Mouse (Mus musculus) liver, embryonic 16.5 days (tissue): ENCODE data around the gene Rab17. TPM values are rescaled to one million over a fixed set of nuclear protein-coding genes. Genes with fewer than 3 reads are reported as not detected.

Experiments used
- ATAC-seq: fragments of 200-750 bp; cut with Nextera tagmentation; 2 replicates; pipeline ENCODE4 v1.8.0; 2017; ENCODE audit warnings: low read depth, mild to moderate bottlenecking, moderate number of reproducible peaks, moderate library complexity
- H3K27ac ChIP-seq: fragments of 300-500 bp; sonication (generic); 2 replicates; pipeline ENCODE4 v1.5.1; 2014; ENCODE audit warnings: mild to moderate bottlenecking, low read length
- H3K27me3 ChIP-seq: fragments of 300-500 bp; sonication (generic); 2 replicates; pipeline ENCODE4 v1.6.1; 2014; ENCODE audit warnings: low read depth, low read length, mixed read lengths; ENCODE audit not compliant: control insufficient read depth, insufficient read depth
- H3K36me3 ChIP-seq: fragments of 300-500 bp; sonication (generic); 2 replicates; pipeline ENCODE4 v1.6.1; 2014; ENCODE audit warnings: mild to moderate bottlenecking; ENCODE audit not compliant: control insufficient read depth, insufficient read depth
- H3K4me1 ChIP-seq: fragments of 300-500 bp; sonication (generic); 2 replicates; pipeline ENCODE4 v1.6.1; 2014; ENCODE audit warnings: low read depth, low read length, mixed read lengths; ENCODE audit not compliant: control insufficient read depth
- H3K4me2 ChIP-seq: fragments of 300-500 bp; sonication (generic); 2 replicates; pipeline ENCODE4 v1.6.1; 2014; ENCODE audit warnings: low read depth, low read length, mixed read lengths
- H3K4me3 ChIP-seq: fragments of 300-500 bp; sonication (generic); 2 replicates; pipeline ENCODE4 v1.5.1; 2014; ENCODE audit warnings: low read depth, mild to moderate bottlenecking, low read length
- H3K9ac ChIP-seq: fragments of 300-500 bp; sonication (generic); 2 replicates; pipeline ENCODE4 v1.6.1; 2014; ENCODE audit warnings: low read depth, low read length
- H3K9me3 ChIP-seq: fragments of 300-500 bp; sonication (generic); replicated peaks from 2 replicates; pipeline ENCODE4 v1.6.1; 2016; ENCODE audit warnings: low read length; ENCODE audit not compliant: control insufficient read depth
- WGBS: fragments of 180-500 bp; shearing (Covaris S2); extraction: QIAGEN DNeasy Blood & Tissue Kit; methylation state at CpG from one replicate; pipeline ENCODE4 v1.1.7; 2014; ENCODE audit not compliant: insufficient replicate concordance; 5-methylcytosine and 5-hydroxymethylcytosine counted together
- polyA plus RNA-seq: library from polyadenylated mRNA; unstranded; fragments of >200 nt; fragmentation: Nextera tagmentation; extraction: Ambion mirVana; gene quantifications from 2 replicates; pipeline ENCODE4 v1.2.1, GENCODE M21; 2015

Rab17 gene
- polyA plus RNA-seq, 1 experiment from 2014 or later, result 7.4 TPM

- no peak overlapping the region for H3K4me3 ChIP-seq
- no peaks in the 10 kb centered on the region for H3K4me1 ChIP-seq
- 0 out of 2 replicates have a peak, but pooled peaks have one; percentile 35 for ATAC-seq
- WGBS, result 9% methylated on average over 12 of the region's 12 CpGs
- no peaks in the 10 kb centered on the region for H3K36me3 ChIP-seq
- H3K27ac ChIP-seq, result no peak overlapping the region
- H3K27me3 ChIP-seq, result no peaks in the 10 kb centered on the region
- no peaks in the 10 kb centered on the region for H3K9me3 ChIP-seq
- H3K4me2 ChIP-seq, result no peak overlapping the region
- H3K9ac ChIP-seq, result no peak overlapping the region
Observed at GRCm38 (mm10) chr1:90974906-90975649, 5.6 kb upstream of the Rab17 start.

GRCm38 (mm10) chr1:90973574-90973911 is 4.1 kb upstream of the Rab17 start:
- no peak for ATAC-seq
- Histone ChIP-seq H3K36me3 (no peaks in the 10 kb centered on the region), H3K4me3 (no peak overlapping the region), H3K4me2 (no peak overlapping the region), H3K27me3 (no peaks in the 10 kb centered on the region), H3K27ac (no peak overlapping the region), H3K9me3 (no peaks in the 10 kb centered on the region), H3K4me1 (no peaks in the 10 kb centered on the region; the same call in 1 of the 2 replicates), H3K9ac (no peak overlapping the region)
- 59% methylated on average over 2 of the region's 2 CpGs for WGBS

GRCm38 (mm10) chr1:90972911-90973573 is 3.6 kb upstream of the Rab17 start:
- H3K27ac ChIP-seq, result no peak overlapping the region
- no peak overlapping the region for H3K4me2 ChIP-seq
- H3K36me3 ChIP-seq, result no peaks in the 10 kb centered on the region
- ATAC-seq, result no peak
- no peak overlapping the region for H3K4me3 ChIP-seq
- no peaks in the 10 kb centered on the region for H3K9me3 ChIP-seq
- WGBS, result 23% methylated on average over 9 of the region's 9 CpGs
- H3K27me3 ChIP-seq, result no peaks in the 10 kb centered on the region
- H3K9ac ChIP-seq, result no peak overlapping the region
- H3K4me1 ChIP-seq, result no peaks in the 10 kb centered on the region; the same call in 1 of the 2 replicates

DNA sequence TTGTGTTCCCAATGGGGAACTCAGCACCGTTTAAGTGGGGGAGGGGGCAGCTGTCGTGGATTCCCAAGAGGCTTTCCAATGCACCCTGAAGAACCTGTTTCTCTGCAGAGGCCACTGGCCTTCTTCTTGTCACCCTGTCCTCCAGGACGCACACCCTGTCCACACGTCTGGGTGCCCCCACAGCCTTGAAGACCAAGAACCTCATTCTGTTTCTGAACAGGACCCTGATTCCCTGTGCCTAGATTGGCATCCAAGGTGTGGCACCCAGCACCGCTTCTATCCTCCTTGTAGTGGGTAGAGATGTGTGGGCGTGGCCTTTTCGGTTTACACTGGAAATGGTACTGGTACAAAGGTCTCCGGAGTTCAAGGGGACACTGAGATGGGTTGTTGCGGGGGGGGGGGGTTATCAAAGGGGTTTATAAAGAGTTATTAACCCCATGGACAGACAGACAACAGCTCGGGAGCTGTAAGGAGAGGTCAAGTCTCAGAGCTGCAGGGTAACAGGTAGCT is 475 bp upstream of the Rab17 start:
- H3K9ac ChIP-seq, result no peak overlapping the region
- H3K4me1 ChIP-seq, result no peaks in the 10 kb centered on the region; the same call in 1 of the 2 replicates
- ATAC-seq, result no peak
- H3K27ac ChIP-seq, result no peak overlapping the region
- H3K9me3 ChIP-seq, result no peaks in the 10 kb centered on the region
- whole genome bisulfite sequencing, result 52% methylated on average over 10 of the region's 10 CpGs
- no peaks in the 10 kb centered on the region for H3K36me3 ChIP-seq
- H3K27me3 ChIP-seq, result no peaks in the 10 kb centered on the region
- peak overlapping the region; percentile 41; the same call in 1 of the 2 replicates for H3K4me2 ChIP-seq
- no peak overlapping the region for H3K4me3 ChIP-seq

GRCm38 (mm10) chr1:90968649-90969048 is 812 bp downstream of the Rab17 start:
- Histone ChIP-seq H3K4me3 (peak overlapping the region; percentile 48), H3K9ac (no peak overlapping the region), H3K27me3 (no peaks in the 10 kb centered on the region), H3K27ac (no peak overlapping the region), H3K4me2 (peak overlapping the region; percentile 41), H3K4me1 (no peaks in the 10 kb centered on the region; the same call in 1 of the 2 replicates), H3K9me3 (no peaks in the 10 kb centered on the region), H3K36me3 (no peaks in the 10 kb centered on the region)
- 40% methylated on average over 4 of the region's 4 CpGs for WGBS
- no peak for ATAC-seq

DNA sequence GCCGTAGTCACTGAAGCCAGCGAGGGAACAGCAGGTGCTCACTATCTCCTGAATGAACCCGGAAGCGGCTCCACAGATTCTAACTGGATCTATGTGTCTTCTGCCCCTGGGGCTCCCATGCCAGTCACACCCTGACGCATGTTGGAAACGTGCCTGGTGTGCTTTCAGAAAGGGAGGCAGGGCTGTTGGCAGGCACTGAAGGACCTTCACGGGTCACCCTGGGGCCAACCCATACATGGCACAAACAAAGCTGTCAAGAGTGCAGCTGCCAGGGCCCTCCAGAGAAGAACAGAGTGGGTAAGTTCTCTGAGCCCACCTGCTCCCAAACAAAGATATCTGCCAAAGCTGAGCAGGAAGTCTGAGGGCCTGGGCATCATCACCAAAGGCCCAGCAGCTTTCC is 1.9 kb downstream of the Rab17 start:
- Histone ChIP-seq H3K4me1 (no peaks in the 10 kb centered on the region; the same call in 1 of the 2 replicates), H3K9me3 (no peaks in the 10 kb centered on the region), H3K4me2 (no peak overlapping the region), H3K9ac (no peak overlapping the region), H3K36me3 (no peaks in the 10 kb centered on the region), H3K4me3 (no peak overlapping the region), H3K27ac (no peak overlapping the region), H3K27me3 (no peaks in the 10 kb centered on the region)
- WGBS, result 56% methylated on average over 7 of the region's 7 CpGs
- ATAC-seq, result no peak

GRCm38 (mm10) chr1:90962994-90963393 is 6.5 kb downstream of the Rab17 start:
- Histone ChIP-seq H3K27me3 (no peaks in the 10 kb centered on the region), H3K27ac (no peak overlapping the region), H3K4me1 (no peaks in the 10 kb centered on the region; the same call in none of the 2 replicates), H3K36me3 (no peaks in the 10 kb centered on the region), H3K4me3 (no peak overlapping the region), H3K4me2 (no peak overlapping the region), H3K9me3 (no peaks in the 10 kb centered on the region), H3K9ac (no peak overlapping the region)
- peak; percentile 78 for ATAC-seq
- 38% methylated on average over 3 of the region's 3 CpGs for WGBS

DNA sequence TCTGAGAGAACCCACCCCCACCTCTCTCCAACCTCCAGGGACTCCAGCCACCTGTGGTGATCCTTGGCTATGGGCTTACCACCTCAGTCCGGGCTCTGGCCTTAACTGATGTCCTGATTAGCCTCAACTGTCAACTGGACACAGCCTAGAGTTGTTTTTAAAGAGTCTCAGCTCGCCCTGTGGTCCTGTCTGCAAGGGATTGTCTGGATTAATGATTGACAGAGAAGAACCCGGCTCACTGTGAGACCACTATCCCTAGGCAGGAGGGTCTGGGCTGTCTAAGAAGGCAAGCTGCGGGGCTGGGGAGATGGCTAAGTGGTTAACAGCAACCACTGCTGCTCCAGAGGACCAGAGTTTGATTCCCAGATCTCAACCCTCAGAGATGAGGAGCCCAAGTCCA is 6.9 kb downstream of the Rab17 start:
- no peaks in the 10 kb centered on the region for H3K36me3 ChIP-seq
- H3K4me1 ChIP-seq, result no peaks in the 10 kb centered on the region; the same call in none of the 2 replicates
- no peaks in the 10 kb centered on the region for H3K9me3 ChIP-seq
- H3K4me2 ChIP-seq, result no peak overlapping the region
- no peak overlapping the region for H3K27ac ChIP-seq
- peak; percentile 43; the same call in 1 of the 2 replicates for ATAC-seq
- H3K9ac ChIP-seq, result no peak overlapping the region
- H3K4me3 ChIP-seq, result no peak overlapping the region
- WGBS, result 33% methylated on average over 4 of the region's 4 CpGs
- H3K27me3 ChIP-seq, result no peaks in the 10 kb centered on the region
